Mouse (Mus musculus) heart, embryonic 10.5 days (tissue): ENCODE results near the gene Spocd1. TPM values are rescaled to one million over a fixed set of nuclear protein-coding genes. Genes with fewer than 3 reads are reported as not detected.

ENCODE experiments used
- DNase-seq: peaks from one replicate; pipeline ENCODE4 v3.0.0-alpha.2; 2017; ENCODE audit warnings: low spot score
- H3K27ac ChIP-seq: fragments of 300-500 bp; sonication (generic); 2 replicates; pipeline ENCODE4 v1.5.1; 2016; ENCODE audit warnings: mild to moderate bottlenecking
- H3K27me3 ChIP-seq: fragments of 300-500 bp; sonication (generic); 2 replicates; pipeline ENCODE4 v1.6.1; 2016; ENCODE audit warnings: mild to moderate bottlenecking; ENCODE audit not compliant: poor library complexity, insufficient read depth, severe bottlenecking
- H3K36me3 ChIP-seq: fragments of 300-500 bp; sonication (generic); 2 replicates; pipeline ENCODE4 v1.6.1; 2016; ENCODE audit warnings: mild to moderate bottlenecking, moderate library complexity
- H3K4me1 ChIP-seq: fragments of 300-500 bp; sonication (generic); 2 replicates; pipeline ENCODE4 v1.6.1; 2016; ENCODE audit warnings: mild to moderate bottlenecking
- H3K4me3 ChIP-seq: fragments of 300-500 bp; sonication (generic); 2 replicates; pipeline ENCODE4 v1.5.1; 2016; ENCODE audit warnings: mild to moderate bottlenecking, moderate library complexity
- H3K9me3 ChIP-seq: fragments of 300-500 bp; sonication (generic); 2 replicates; pipeline ENCODE4 v1.6.1; 2016; ENCODE audit warnings: mild to moderate bottlenecking, moderate library complexity
- WGBS: fragments of 180-500 bp; shearing (Covaris S2); methylation state at CpG from one replicate; pipeline ENCODE4 v1.1.7; 2016; 5-methylcytosine and 5-hydroxymethylcytosine counted together
- polyA plus RNA-seq: library from polyadenylated mRNA; unstranded; fragments of >200 nt; fragmentation: Nextera tagmentation; extraction: Ambion mirVana; gene quantifications from 2 replicates; pipeline ENCODE4 v1.2.1, GENCODE M21; 2016

The Spocd1 gene
- polyA plus RNA-seq, 1 experiment from 2014 or later, result 0.46 TPM

GRCm38 (mm10) chr4:129924143-129924542 lies 4.9 kb upstream of the Spocd1 start:
- 83% methylated on average over 8 of the region's 8 CpGs for WGBS
- Histone ChIP-seq H3K27me3 (no peaks in the 10 kb centered on the region), H3K9me3 (no peaks in the 10 kb centered on the region), H3K4me1 (peaks cover 56% of the 10 kb centered on the region), H3K27ac (peak overlapping the region; percentile 82; the same call in 1 of the 2 replicates), H3K4me3 (no peak overlapping the region), H3K36me3 (no peaks in the 10 kb centered on the region)
- no peak for DNase-seq

DNA sequence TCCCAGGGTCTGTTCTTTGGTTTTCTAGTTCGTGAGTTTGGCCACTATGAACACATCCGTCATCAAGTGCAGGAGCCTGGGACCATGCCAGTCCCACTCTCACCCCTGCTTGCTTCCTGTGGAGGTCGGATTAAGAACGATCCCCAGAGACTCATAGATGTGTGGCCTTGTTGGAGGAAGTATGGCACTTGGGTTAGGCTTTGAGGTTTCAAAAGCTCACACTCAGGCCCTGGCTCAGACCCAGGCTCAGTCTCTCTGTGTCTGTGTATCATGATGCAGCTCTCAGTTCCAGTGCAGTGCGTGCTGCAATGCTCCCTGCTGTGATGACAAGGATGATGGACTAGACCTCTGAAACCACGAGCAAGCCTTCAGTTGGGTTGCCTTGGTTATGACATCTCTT lies 4.4 kb upstream of the Spocd1 start:
- H3K4me3 ChIP-seq, result no peak overlapping the region
- no peak for DNase-seq
- H3K27ac ChIP-seq, result peak overlapping the region; percentile 82
- H3K36me3 ChIP-seq, result no peaks in the 10 kb centered on the region
- WGBS, result 70% methylated on average over 6 of the region's 6 CpGs
- H3K4me1 ChIP-seq, result peaks cover 62% of the 10 kb centered on the region
- H3K9me3 ChIP-seq, result no peaks in the 10 kb centered on the region
- H3K27me3 ChIP-seq, result no peaks in the 10 kb centered on the region

- 9% methylated on average over 8 of the region's 8 CpGs for WGBS
- Histone ChIP-seq H3K27ac (peak overlapping the region; percentile 82), H3K9me3 (no peaks in the 10 kb centered on the region), H3K4me1 (peaks cover 48% of the 10 kb centered on the region), H3K27me3 (no peaks in the 10 kb centered on the region), H3K36me3 (no peaks in the 10 kb centered on the region), H3K4me3 (no peak overlapping the region)
- peak; percentile 91 for DNase-seq
These were observed 2.5 kb upstream of the Spocd1 start for GRCm38 (mm10) chr4:129926544-129926943.

DNA sequence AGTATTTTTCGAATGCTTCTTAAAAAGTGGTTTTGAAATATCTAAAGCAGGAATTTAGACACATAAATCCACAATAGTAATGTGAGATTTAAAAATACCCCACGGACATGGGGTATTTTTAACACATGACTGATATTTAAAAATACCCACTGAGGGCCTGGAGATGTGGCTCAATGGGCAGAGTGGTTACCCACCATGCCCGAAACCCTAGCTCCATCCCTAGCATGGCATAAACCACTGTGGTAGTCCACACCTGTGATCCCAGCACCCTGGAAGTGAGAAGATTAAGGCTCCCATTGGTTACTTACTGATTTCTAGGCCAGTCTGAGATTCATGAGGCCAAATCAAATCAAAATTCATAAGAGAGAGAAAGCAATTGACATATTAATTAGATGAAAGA lies 2.0 kb upstream of the Spocd1 start:
- 59% methylated on average over 3 of the region's 3 CpGs for WGBS
- Histone ChIP-seq H3K4me3 (no peak overlapping the region), H3K4me1 (peaks cover 42% of the 10 kb centered on the region), H3K27ac (peak overlapping the region; percentile 82), H3K36me3 (no peaks in the 10 kb centered on the region), H3K27me3 (no peaks in the 10 kb centered on the region), H3K9me3 (no peaks in the 10 kb centered on the region)
- no peak for DNase-seq

DNA sequence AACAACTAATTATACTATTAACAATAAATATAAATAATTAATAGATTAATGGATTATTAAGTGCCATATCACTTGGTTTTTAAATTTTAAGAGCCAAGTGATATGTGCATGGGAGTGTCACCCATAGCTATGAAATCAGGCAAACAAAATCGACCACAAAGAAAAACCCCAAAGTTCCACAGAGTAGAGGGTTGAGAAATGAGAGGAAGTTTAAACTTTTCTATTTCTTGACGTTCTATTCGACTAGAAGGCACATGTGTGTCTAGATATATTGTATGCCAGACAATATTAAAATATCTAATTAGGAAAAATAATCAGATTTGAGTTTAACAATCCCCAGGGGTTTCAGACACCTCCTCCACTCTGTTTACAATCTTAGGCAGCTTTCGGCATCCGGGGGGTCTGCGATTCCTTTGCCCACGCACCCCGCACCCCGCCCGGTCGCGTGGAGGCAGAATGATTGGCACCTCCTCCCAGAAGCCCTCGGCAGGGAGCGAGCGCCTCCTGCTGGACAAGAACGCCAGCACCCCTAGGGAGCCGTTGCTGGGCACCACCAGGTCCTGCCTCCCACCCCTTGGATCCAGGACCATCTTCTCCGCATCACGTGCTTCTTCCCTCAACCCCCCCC lies 811 bp upstream of the Spocd1 start:
- peaks cover 4% of the 10 kb centered on the region; the same call in 1 of the 2 replicates for H3K9me3 ChIP-seq
- H3K36me3 ChIP-seq, result no peaks in the 10 kb centered on the region
- H3K27ac ChIP-seq, result peak overlapping the region; percentile 73
- peak overlapping the region; percentile 45 for H3K4me3 ChIP-seq
- DNase-seq, result peak; percentile 90
- peaks cover 40% of the 10 kb centered on the region for H3K4me1 ChIP-seq
- no peaks in the 10 kb centered on the region for H3K27me3 ChIP-seq
- 6% methylated on average over 19 of the region's 19 CpGs for WGBS

- 69% methylated on average over 14 of the region's 14 CpGs for WGBS
- Histone ChIP-seq H3K36me3 (no peaks in the 10 kb centered on the region), H3K4me1 (peaks cover 27% of the 10 kb centered on the region), H3K27me3 (peaks cover 16% of the 10 kb centered on the region; the same call in 1 of the 2 replicates), H3K4me3 (no peak overlapping the region), H3K9me3 (peaks cover 4% of the 10 kb centered on the region; the same call in 1 of the 2 replicates), H3K27ac (no peak overlapping the region)
- DNase-seq, result no peak
These were observed 4.6 kb downstream of the Spocd1 start for GRCm38 (mm10) chr4:129933696-129934095.

GRCm38 (mm10) chr4:129934177-129934855 lies 5.3 kb downstream of the Spocd1 start:
- no peaks in the 10 kb centered on the region for H3K36me3 ChIP-seq
- WGBS, result 76% methylated on average over 16 of the region's 16 CpGs
- DNase-seq, result no peak
- H3K27me3 ChIP-seq, result peaks cover 16% of the 10 kb centered on the region; the same call in 1 of the 2 replicates
- peak overlapping the region; percentile 43; the same call in 1 of the 2 replicates for H3K27ac ChIP-seq
- H3K4me1 ChIP-seq, result peaks cover 21% of the 10 kb centered on the region
- H3K4me3 ChIP-seq, result 0 out of 2 replicates have a peak overlapping the region, but pooled peaks have one; percentile 0
- peaks cover 4% of the 10 kb centered on the region; the same call in 1 of the 2 replicates for H3K9me3 ChIP-seq

DNA sequence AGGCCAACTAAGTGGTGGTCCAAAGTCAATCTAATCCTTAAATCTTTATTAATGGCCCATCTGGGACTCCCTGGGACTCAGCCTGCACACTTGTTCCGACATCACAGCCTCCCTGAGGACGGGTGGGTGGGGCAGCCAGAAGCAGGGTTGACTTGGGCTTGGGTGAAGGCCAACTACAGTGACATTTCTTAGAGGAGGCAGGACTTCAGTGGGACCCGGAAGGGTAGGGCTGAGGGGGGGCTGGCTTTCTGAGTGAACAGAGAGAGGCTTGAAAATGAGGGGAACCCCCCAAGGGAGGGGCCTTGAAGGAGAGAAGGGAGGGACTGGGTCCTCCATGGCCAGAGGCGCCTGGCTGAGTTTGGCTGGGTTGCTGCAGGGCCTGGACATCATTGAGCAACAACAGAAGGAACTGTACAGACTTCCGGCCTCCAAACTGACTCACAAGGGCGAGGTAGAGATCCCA lies 22.3 kb downstream of the Spocd1 start:
- Histone ChIP-seq H3K27ac (no peak overlapping the region), H3K4me3 (no peak overlapping the region), H3K27me3 (peaks cover 25% of the 10 kb centered on the region), H3K36me3 (no peaks in the 10 kb centered on the region), H3K4me1 (peaks cover 65% of the 10 kb centered on the region), H3K9me3 (no peaks in the 10 kb centered on the region)
- WGBS, result 75% methylated on average over 6 of the region's 6 CpGs
- no peak for DNase-seq

GRCm38 (mm10) chr4:129952241-129952810 lies 23.3 kb downstream of the Spocd1 start:
- no peak for DNase-seq
- H3K27me3 ChIP-seq, result peaks cover 29% of the 10 kb centered on the region
- 42% methylated on average over 5 of the region's 5 CpGs for WGBS
- H3K27ac ChIP-seq, result peak overlapping the region; percentile 65; the same call in 1 of the 2 replicates
- H3K4me3 ChIP-seq, result no peak overlapping the region
- no peaks in the 10 kb centered on the region for H3K9me3 ChIP-seq
- H3K36me3 ChIP-seq, result no peaks in the 10 kb centered on the region
- H3K4me1 ChIP-seq, result peaks cover 62% of the 10 kb centered on the region

DNA sequence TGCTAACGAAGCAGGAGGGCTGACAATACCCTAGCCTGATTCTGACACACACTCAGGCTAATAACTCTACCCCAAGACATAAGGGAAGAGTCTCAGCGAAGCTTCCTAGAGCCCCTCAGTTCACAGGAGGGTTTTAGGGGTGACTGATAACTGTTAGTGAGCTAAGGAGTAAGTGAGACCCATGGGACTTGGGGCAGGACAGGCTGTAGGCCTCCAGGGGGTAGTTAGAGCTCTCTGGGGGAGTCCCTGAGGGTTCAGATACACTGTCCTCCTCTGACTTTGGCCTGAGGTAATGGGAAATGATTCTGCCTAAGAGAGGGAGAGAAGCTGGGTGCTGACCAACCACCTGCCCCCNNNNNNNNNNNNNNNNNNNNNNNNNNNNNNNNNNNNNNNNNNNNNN lies 25.5 kb downstream of the Spocd1 start:
- peak overlapping the region; percentile 59; the same call in 1 of the 2 replicates for H3K27ac ChIP-seq
- no peak for DNase-seq
- H3K4me3 ChIP-seq, result no peak overlapping the region
- H3K4me1 ChIP-seq, result peaks cover 45% of the 10 kb centered on the region
- H3K27me3 ChIP-seq, result peaks cover 22% of the 10 kb centered on the region
- 71% methylated on average over 2 of the region's 2 CpGs for WGBS
- no peaks in the 10 kb centered on the region for H3K9me3 ChIP-seq
- no peaks in the 10 kb centered on the region for H3K36me3 ChIP-seq

- Histone ChIP-seq H3K27me3 (peaks cover 37% of the 10 kb centered on the region), H3K4me3 (peak overlapping the region; percentile 63), H3K27ac (peak overlapping the region; percentile 60), H3K36me3 (no peaks in the 10 kb centered on the region), H3K4me1 (peaks cover 44% of the 10 kb centered on the region), H3K9me3 (no peaks in the 10 kb centered on the region)
- peak; percentile 92 for DNase-seq
- 3% methylated on average over 37 of the region's 37 CpGs for WGBS
These were observed 31.3 kb downstream of the Spocd1 start for GRCm38 (mm10) chr4:129960180-129960944.

DNA sequence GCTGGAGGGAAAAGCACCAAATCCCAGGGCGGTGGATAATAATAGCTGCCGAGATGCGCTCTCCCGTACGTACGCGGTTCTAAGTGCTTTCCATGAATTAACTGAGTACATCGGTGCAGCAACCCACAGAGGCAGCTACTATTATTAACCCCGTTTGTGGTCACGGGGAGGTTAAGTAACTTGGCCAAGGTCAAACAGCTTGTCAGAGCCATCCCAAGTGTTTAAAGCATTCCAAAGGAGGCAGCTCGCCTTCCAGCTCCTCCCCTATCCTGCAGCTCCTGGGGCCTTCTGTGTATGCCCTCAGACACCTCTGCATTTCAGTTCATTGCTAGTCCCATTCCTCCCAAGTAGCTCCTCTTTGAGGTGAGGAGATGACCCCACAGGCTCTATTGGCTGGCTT lies 36.2 kb downstream of the Spocd1 start:
- Histone ChIP-seq H3K4me1 (peaks cover 58% of the 10 kb centered on the region), H3K36me3 (no peaks in the 10 kb centered on the region), H3K9me3 (no peaks in the 10 kb centered on the region), H3K27me3 (peaks cover 50% of the 10 kb centered on the region), H3K27ac (peak overlapping the region; percentile 62; the same call in 1 of the 2 replicates), H3K4me3 (peak overlapping the region; percentile 15; the same call in 1 of the 2 replicates)
- no peak for DNase-seq
- 31% methylated on average over 11 of the region's 11 CpGs for WGBS
